Mouse (Mus musculus): Measurements from ENCODE around the gene Tns4. TPM values are rescaled to one million over a fixed set of nuclear protein-coding genes. Genes with fewer than 3 reads are reported as not detected.

Tns4 gene
- polyA plus RNA-seq, 1 experiment from 2014 or later = 2.1 TPM

GRCm38 (mm10) chr11:99099516-99099915 lies 10.4 kb upstream of the Tns4 start:
- Histone ChIP-seq H3K9ac (no peak overlapping the region), H3K4me2 (no peak overlapping the region), H3K27me3 (no peaks in the 10 kb centered on the region), H3K27ac (0 out of 2 replicates have a peak overlapping the region, but pooled peaks have one; percentile 11), H3K36me3 (no peaks in the 10 kb centered on the region), H3K4me3 (no peak overlapping the region), H3K9me3 (no peaks in the 10 kb centered on the region), H3K4me1 (peaks cover 46% of the 10 kb centered on the region)
- 67% methylated on average over 7 of the region's 7 CpGs for WGBS
- ATAC-seq (ENCODE audit: insufficient number of reproducible peaks, low FRiP score, low TSS enrichment, low read depth) = no peak

- ATAC-seq (ENCODE audit: insufficient number of reproducible peaks, low FRiP score, low TSS enrichment, low read depth) = no peak
- Histone ChIP-seq H3K36me3 (no peaks in the 10 kb centered on the region), H3K4me3 (no peak overlapping the region), H3K4me1 (peaks cover 46% of the 10 kb centered on the region), H3K27me3 (no peaks in the 10 kb centered on the region), H3K9me3 (no peaks in the 10 kb centered on the region), H3K9ac (no peak overlapping the region), H3K27ac (peak overlapping the region; percentile 70; the same call in 1 of the 2 replicates), H3K4me2 (no peak overlapping the region)
- 86% methylated on average over 9 of the region's 9 CpGs for WGBS
These were observed 9.8 kb upstream of the Tns4 start for GRCm38 (mm10) chr11:99098924-99099323.

- 37% methylated on average over 8 of the region's 8 CpGs for WGBS
- peak overlapping the region; percentile 70 for H3K27ac ChIP-seq
These were observed 8.1 kb upstream of the Tns4 start for GRCm38 (mm10) chr11:99096996-99097774.

DNA sequence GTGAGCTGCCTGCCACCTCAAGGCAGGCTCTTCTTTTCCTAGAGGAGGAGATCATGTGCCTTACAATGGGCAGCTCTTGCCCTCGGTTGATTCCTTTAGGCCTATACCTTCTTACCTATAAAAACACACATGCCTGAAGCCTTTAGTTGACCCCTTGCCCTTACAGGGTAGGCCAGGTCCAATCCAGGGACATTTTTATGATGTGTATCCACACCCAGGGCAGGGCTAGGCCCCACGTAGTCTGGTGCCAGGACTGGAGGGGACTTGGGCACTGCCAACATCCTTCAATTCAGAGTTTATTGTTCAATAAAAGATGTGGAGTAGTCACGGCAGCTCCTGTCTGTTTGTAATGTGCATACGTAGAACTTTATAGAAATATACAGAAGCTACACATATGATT lies 7.3 kb upstream of the Tns4 start:
- Histone ChIP-seq H3K27ac (peak overlapping the region; percentile 81), H3K4me3 (no peak overlapping the region), H3K27me3 (no peaks in the 10 kb centered on the region), H3K4me1 (peaks cover 40% of the 10 kb centered on the region), H3K36me3 (no peaks in the 10 kb centered on the region), H3K4me2 (no peak overlapping the region), H3K9ac (no peak overlapping the region), H3K9me3 (no peaks in the 10 kb centered on the region)
- ATAC-seq (ENCODE audit: insufficient number of reproducible peaks, low FRiP score, low TSS enrichment, low read depth) = no peak
- WGBS = 37% methylated on average over 4 of the region's 4 CpGs

More at GRCm38 (mm10) chr11:99096996-99097774, 8.1 kb upstream of the Tns4 start:
- Histone ChIP-seq H3K4me3 (no peak overlapping the region), H3K9me3 (no peaks in the 10 kb centered on the region), H3K4me2 (no peak overlapping the region), H3K9ac (no peak overlapping the region), H3K27me3 (no peaks in the 10 kb centered on the region), H3K36me3 (no peaks in the 10 kb centered on the region), H3K4me1 (peaks cover 43% of the 10 kb centered on the region)
- no peak for ATAC-seq (ENCODE audit: insufficient number of reproducible peaks, low FRiP score, low TSS enrichment, low read depth)

DNA sequence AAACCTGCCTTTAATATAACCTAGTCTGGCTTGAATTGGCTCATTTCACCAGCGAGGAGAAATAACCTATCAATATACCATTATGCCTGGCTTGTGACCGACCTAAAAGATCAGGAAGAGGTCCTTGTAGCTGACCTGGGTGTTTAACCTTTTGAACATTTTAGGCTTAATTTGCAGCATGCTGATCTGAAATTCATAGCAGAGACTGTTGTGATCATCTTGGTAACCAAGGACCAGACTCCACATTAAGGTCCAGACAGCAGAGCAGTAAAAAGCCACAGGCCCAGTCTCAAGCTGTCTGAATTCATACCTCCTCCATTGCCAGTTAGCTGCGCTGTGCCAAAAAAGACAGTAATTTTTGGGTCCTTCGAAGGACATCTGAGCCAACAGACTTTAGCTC lies 6.7 kb upstream of the Tns4 start:
- Histone ChIP-seq H3K4me3 (no peak overlapping the region), H3K4me1 (peaks cover 39% of the 10 kb centered on the region), H3K27ac (peak overlapping the region; percentile 81), H3K27me3 (no peaks in the 10 kb centered on the region), H3K9me3 (no peaks in the 10 kb centered on the region), H3K36me3 (no peaks in the 10 kb centered on the region), H3K4me2 (no peak overlapping the region), H3K9ac (no peak overlapping the region)
- 24% methylated on average over 4 of the region's 4 CpGs for WGBS
- ATAC-seq (ENCODE audit: insufficient number of reproducible peaks, low FRiP score, low TSS enrichment, low read depth) = no peak

- H3K36me3 ChIP-seq = no peaks in the 10 kb centered on the region
- 37% methylated on average over 2 of the region's 2 CpGs for WGBS
- H3K27me3 ChIP-seq = no peaks in the 10 kb centered on the region
- H3K9ac ChIP-seq = no peak overlapping the region
- ATAC-seq (ENCODE audit: insufficient number of reproducible peaks, low FRiP score, low TSS enrichment, low read depth) = no peak
- H3K27ac ChIP-seq = peak overlapping the region; percentile 67
- peaks cover 34% of the 10 kb centered on the region for H3K4me1 ChIP-seq
- no peak overlapping the region for H3K4me2 ChIP-seq
- no peaks in the 10 kb centered on the region for H3K9me3 ChIP-seq
- H3K4me3 ChIP-seq = no peak overlapping the region
These were observed 6.0 kb upstream of the Tns4 start for GRCm38 (mm10) chr11:99094911-99095676.

DNA sequence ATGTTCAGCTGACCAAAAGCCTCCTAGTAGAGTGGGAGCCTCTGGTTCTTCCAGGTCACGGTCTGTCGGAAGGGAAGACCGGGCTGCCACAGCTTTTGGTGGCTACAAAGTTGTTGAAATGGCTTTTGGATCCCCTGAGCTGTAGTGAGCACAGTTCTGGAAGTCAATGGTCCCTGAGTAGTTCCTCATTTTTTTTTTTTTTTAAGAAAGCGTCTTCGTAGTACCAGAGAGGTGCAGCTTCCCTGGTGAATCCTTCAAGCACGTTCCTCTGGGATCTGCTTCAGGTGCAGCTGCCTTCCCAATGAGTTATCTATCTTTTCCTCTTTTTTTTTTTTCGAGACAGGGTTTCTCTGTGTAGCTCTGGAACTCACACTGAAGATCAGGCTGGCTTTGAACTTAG lies 4.6 kb upstream of the Tns4 start:
- H3K9me3 ChIP-seq = no peaks in the 10 kb centered on the region
- no peak overlapping the region for H3K9ac ChIP-seq
- H3K4me2 ChIP-seq = no peak overlapping the region
- no peak for ATAC-seq (ENCODE audit: insufficient number of reproducible peaks, low FRiP score, low TSS enrichment, low read depth)
- no peak overlapping the region for H3K27ac ChIP-seq
- WGBS = 88% methylated on average over 7 of the region's 7 CpGs
- H3K27me3 ChIP-seq = no peaks in the 10 kb centered on the region
- H3K4me3 ChIP-seq = no peak overlapping the region
- peaks cover 30% of the 10 kb centered on the region for H3K4me1 ChIP-seq
- H3K36me3 ChIP-seq = no peaks in the 10 kb centered on the region

DNA sequence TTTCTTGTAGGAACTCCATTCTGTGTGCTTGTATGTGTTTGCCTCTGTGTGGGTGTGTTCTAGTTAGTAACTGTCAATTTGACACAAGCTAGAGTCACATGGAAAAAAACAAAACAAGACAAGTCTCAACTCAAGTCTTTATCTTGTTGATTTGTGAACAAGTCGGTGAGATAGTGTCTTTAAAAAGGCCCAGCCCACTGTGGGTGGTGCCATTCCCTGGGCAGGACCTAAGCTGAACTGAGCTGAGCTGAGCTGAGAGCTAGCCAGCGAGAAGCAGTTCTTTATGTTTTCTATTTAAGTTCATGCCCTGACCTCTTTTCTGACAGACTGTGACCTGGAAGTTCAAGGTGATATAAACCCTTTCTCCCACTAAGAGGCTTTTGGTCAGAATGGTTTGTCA lies 2.6 kb upstream of the Tns4 start:
- ATAC-seq (ENCODE audit: insufficient number of reproducible peaks, low FRiP score, low TSS enrichment, low read depth) = no peak
- Histone ChIP-seq H3K27ac (no peak overlapping the region), H3K4me3 (no peak overlapping the region), H3K9ac (no peak overlapping the region), H3K4me2 (no peak overlapping the region), H3K9me3 (no peaks in the 10 kb centered on the region), H3K4me1 (peaks cover 22% of the 10 kb centered on the region), H3K36me3 (no peaks in the 10 kb centered on the region), H3K27me3 (no peaks in the 10 kb centered on the region)
- 56% methylated on average over 2 of the region's 2 CpGs for WGBS

DNA sequence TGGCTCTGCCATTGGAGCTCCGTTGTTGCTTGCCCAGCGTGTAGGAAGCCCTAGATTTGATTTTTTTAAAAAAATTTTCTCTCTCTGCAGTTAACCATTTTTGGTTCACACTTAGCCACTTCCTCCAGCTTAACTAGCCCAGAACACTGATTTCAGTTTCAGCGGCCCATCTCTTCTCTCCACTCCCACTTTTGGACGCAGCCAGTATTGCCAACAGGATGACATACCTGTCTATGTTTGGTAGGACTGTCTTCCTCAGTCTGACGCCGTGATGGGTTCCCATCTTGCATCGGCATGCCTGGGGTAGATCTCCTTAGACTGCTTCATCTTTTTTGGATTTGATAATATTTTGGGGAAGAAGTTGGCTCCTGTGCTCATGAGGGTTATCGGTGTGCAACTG lies 1.3 kb upstream of the Tns4 start:
- Histone ChIP-seq H3K9me3 (no peaks in the 10 kb centered on the region), H3K27me3 (no peaks in the 10 kb centered on the region), H3K9ac (no peak overlapping the region), H3K27ac (no peak overlapping the region), H3K4me3 (no peak overlapping the region), H3K4me1 (peaks cover 12% of the 10 kb centered on the region), H3K4me2 (no peak overlapping the region), H3K36me3 (no peaks in the 10 kb centered on the region)
- no peak for ATAC-seq (ENCODE audit: insufficient number of reproducible peaks, low FRiP score, low TSS enrichment, low read depth)
- WGBS = 89% methylated on average over 8 of the region's 8 CpGs

DNA sequence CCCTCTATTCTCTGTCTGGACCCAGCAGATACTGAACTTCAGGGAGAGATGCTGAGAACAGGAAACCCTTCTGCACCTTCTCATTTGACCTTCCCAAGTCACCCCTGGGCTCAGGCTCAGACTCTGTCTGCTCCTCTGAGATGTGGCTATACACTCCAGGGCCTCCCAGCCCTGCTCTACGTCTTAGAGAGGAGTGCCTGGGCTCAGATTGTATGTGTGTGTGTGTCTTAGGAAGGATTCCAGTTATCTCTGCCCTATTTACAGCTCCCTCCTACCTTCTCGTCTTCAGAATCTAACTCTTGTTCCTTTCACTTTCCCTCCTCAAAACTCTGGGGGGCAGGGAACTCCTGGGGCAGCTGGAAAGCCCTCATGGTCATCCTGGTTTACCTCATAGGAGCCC lies 620 bp downstream of the Tns4 start:
- Histone ChIP-seq H3K4me3 (no peak overlapping the region; the same call in 1 of the 2 replicates), H3K4me2 (no peak overlapping the region), H3K36me3 (no peaks in the 10 kb centered on the region), H3K27ac (no peak overlapping the region), H3K9ac (no peak overlapping the region), H3K27me3 (no peaks in the 10 kb centered on the region), H3K4me1 (peaks cover 9% of the 10 kb centered on the region), H3K9me3 (no peaks in the 10 kb centered on the region)
- no peak for ATAC-seq (ENCODE audit: insufficient number of reproducible peaks, low FRiP score, low TSS enrichment, low read depth)
- 56% methylated on average over 2 of the region's 2 CpGs for WGBS

DNA sequence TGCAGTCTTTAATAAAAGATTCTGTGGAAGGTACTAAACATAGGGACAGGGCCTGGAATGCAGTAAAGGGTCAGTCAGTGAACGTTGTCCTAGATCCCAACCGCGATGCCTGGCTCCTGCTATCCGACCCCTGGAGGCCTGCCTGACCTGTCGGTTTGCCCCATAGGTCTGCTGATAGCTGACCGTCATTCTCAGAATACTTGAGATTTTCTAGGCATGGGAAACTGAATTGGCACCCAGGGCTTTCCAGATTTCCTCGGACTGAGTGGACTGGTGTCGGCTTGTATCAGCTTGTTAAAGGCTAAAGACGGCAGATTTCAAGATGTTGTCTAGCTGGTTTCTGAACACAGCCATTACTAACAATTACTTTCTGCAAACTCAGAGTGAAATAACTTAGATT lies 4.7 kb downstream of the Tns4 start:
- no peak overlapping the region for H3K9ac ChIP-seq
- no peak overlapping the region for H3K4me2 ChIP-seq
- no peaks in the 10 kb centered on the region for H3K36me3 ChIP-seq
- peak overlapping the region; percentile 39; the same call in 1 of the 2 replicates for H3K27ac ChIP-seq
- no peaks in the 10 kb centered on the region for H3K27me3 ChIP-seq
- H3K9me3 ChIP-seq = no peaks in the 10 kb centered on the region
- H3K4me1 ChIP-seq = peaks cover 48% of the 10 kb centered on the region
- ATAC-seq (ENCODE audit: insufficient number of reproducible peaks, low FRiP score, low TSS enrichment, low read depth) = no peak
- WGBS = 64% methylated on average over 9 of the region's 9 CpGs
- H3K4me3 ChIP-seq = no peak overlapping the region

DNA sequence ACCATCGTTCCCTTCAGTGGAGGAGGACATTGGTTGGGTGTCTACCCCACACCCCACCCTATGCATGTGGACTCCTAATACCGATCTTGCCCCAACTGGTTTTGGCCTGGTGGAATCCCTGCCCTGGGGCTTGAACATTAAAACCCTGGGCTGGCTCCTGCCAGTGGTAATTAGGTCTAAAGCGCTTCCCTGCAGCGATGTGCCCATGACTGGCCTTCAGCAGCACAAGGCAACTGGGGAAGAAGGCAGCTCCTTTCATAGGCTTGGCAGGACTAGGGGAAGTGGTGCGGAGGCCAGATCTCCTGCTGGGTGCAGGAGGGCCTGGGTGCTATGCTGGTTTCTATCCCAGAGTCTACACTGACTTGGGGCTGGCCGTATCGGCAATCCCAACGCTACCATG lies 5.6 kb downstream of the Tns4 start:
- no peak overlapping the region for H3K4me3 ChIP-seq
- WGBS = 69% methylated on average over 8 of the region's 8 CpGs
- H3K9me3 ChIP-seq = no peaks in the 10 kb centered on the region
- no peaks in the 10 kb centered on the region for H3K27me3 ChIP-seq
- no peak for ATAC-seq (ENCODE audit: insufficient number of reproducible peaks, low FRiP score, low TSS enrichment, low read depth)
- H3K4me1 ChIP-seq = peaks cover 54% of the 10 kb centered on the region
- H3K36me3 ChIP-seq = no peaks in the 10 kb centered on the region
- peak overlapping the region; percentile 85; the same call in 1 of the 2 replicates for H3K27ac ChIP-seq
- no peak overlapping the region for H3K4me2 ChIP-seq
- no peak overlapping the region for H3K9ac ChIP-seq

All from limb, embryonic 15.5 days (tissue).